Mouse (Mus musculus): ENCODE results near the gene Asb2. TPM values are rescaled to one million over a fixed set of nuclear protein-coding genes. Genes with fewer than 3 reads are reported as not detected.

The Asb2 gene
- 2.1 and 2.4 TPM in 2 replicates for polyA plus RNA-seq (2016; fragmentation: Nextera tagmentation; extraction: Ambion mirVana)

GRCm38 (mm10) chr12:103355746-103356414 is at the start of gene Asb2:
Gene Asb2, minus strand, starts transcription at chr12:103356001.
- Histone ChIP-seq H3K9me3 (no peaks in the 10 kb centered on the region), H3K4me3 (no peak within 1 kb of the TSS), H3K4me1 (0 out of 2 replicates have a peak, but pooled peaks cover 5% of the 10 kb centered on the region), H3K27ac (no peak within 1 kb of the TSS), H3K27me3 (no peaks in the 10 kb centered on the region), H3K36me3 (no peaks in the 10 kb centered on the region), H3K4me2 (replicated peaks) (no peak within 1 kb of the TSS), H3K9ac (no peak within 1 kb of the TSS)
- 73% methylated on average over 14 of the region's 14 CpGs for WGBS
- ATAC-seq (ENCODE audit: insufficient number of reproducible peaks, insufficient read depth, low FRiP score, low TSS enrichment) = no peak

- Histone ChIP-seq H3K36me3 (peaks cover 45% of the 10 kb centered on the region), H3K27ac (no peak overlapping the region), H3K4me2 (replicated peaks) (no peak overlapping the region), H3K4me3 (no peak overlapping the region), H3K27me3 (no peaks in the 10 kb centered on the region), H3K9me3 (no peaks in the 10 kb centered on the region), H3K4me1 (no peaks in the 10 kb centered on the region), H3K9ac (no peak overlapping the region)
- 88% methylated on average over 18 of the region's 18 CpGs for WGBS
- ATAC-seq (ENCODE audit: insufficient number of reproducible peaks, insufficient read depth, low FRiP score, low TSS enrichment) = no peak
Measured at GRCm38 (mm10) chr12:103404131-103404530, 48.3 kb upstream of the Asb2 start.

DNA sequence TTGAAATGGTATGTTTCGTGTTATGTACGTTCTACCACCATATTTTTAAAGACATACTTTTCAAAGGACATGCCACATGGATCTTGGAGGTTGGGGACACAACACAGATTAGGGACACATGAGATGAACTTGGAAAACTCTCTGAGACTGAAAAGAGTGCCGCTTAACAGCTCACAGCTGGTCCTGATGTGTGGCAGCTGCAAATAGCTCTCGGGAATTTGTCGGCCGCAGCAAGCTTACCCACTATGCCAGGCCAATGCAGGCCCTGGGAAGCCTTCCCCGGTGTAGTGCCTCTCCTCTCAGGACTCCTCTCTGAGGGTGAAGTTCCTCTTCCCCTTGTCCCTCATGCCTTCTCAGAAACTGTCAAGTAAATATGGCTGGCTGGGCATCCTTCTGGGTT is 41.0 kb upstream of the Asb2 start:
- H3K9me3 ChIP-seq = no peaks in the 10 kb centered on the region
- H3K4me3 ChIP-seq = no peak overlapping the region
- H3K9ac ChIP-seq = no peak overlapping the region
- no peak overlapping the region for H3K27ac ChIP-seq
- WGBS = 62% methylated on average over 7 of the region's 7 CpGs
- ATAC-seq (ENCODE audit: insufficient number of reproducible peaks, insufficient read depth, low FRiP score, low TSS enrichment) = no peak
- H3K4me1 ChIP-seq = no peaks in the 10 kb centered on the region
- H3K4me2 ChIP-seq (replicated peaks) = no peak overlapping the region
- H3K27me3 ChIP-seq = no peaks in the 10 kb centered on the region
- H3K36me3 ChIP-seq = no peaks in the 10 kb centered on the region

DNA sequence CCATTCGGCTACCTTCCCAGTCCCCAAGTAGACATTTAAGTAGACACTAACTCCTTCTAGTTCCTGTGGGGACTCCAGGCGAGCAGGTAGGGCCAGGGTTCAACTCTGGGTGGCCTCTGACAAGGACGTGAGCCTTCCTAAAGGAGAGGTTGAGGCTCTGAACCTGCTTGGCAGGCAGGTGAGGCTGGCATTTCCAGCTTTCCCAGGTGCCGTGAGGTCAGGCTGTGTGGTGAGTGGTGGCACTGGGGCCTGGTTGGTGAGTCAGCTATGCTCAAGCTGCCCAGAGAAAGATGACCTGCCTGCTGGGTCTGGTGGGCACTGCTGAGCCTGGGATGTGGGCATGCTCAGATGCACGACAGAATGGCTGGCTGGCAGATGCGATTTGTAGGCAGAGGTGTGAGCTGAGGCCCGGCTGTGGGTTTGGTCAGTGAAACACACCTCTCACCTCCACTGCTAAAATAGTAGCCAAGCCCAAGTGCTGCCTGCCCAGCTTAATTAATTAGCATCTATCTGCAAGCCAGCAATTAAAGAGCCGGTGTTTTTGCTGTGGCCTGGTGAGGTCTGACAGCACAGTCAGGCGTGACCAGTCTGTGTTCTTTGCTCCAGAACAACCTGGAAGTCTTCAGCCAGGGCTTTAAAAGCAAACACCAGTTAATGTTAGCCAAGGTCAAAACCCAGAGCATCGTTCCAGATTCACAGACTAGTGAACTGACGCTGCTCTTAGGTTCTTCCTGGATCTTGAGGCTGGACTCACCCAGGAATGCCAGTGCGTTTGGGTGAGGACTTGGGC is 39.9 kb upstream of the Asb2 start:
- 78% methylated on average over 12 of the region's 12 CpGs for WGBS
- no peak for ATAC-seq (ENCODE audit: insufficient number of reproducible peaks, insufficient read depth, low FRiP score, low TSS enrichment)

GRCm38 (mm10) chr12:103393528-103393927 is 37.7 kb upstream of the Asb2 start:
- no peaks in the 10 kb centered on the region for H3K9me3 ChIP-seq
- no peaks in the 10 kb centered on the region for H3K36me3 ChIP-seq
- H3K27ac ChIP-seq = no peak overlapping the region
- no peak for ATAC-seq (ENCODE audit: insufficient number of reproducible peaks, insufficient read depth, low FRiP score, low TSS enrichment)
- H3K4me1 ChIP-seq = peaks cover 9% of the 10 kb centered on the region; the same call in 1 of the 2 replicates
- no peak overlapping the region for H3K4me3 ChIP-seq
- no peak overlapping the region for H3K9ac ChIP-seq
- no peak overlapping the region for H3K4me2 ChIP-seq (replicated peaks)
- no peaks in the 10 kb centered on the region for H3K27me3 ChIP-seq
- WGBS = 60% methylated on average over 6 of the region's 6 CpGs

More for the DNA sequence above, 39.9 kb upstream of the Asb2 start:
- no peak overlapping the region for H3K9ac ChIP-seq
- no peak overlapping the region for H3K4me3 ChIP-seq
- H3K9me3 ChIP-seq = no peaks in the 10 kb centered on the region
- H3K4me2 ChIP-seq (replicated peaks) = no peak overlapping the region
- no peak overlapping the region for H3K27ac ChIP-seq
- no peaks in the 10 kb centered on the region for H3K36me3 ChIP-seq
- H3K4me1 ChIP-seq = no peaks in the 10 kb centered on the region; the same call in 1 of the 2 replicates
- no peaks in the 10 kb centered on the region for H3K27me3 ChIP-seq

- no peaks in the 10 kb centered on the region for H3K27me3 ChIP-seq
- peaks cover 9% of the 10 kb centered on the region; the same call in 1 of the 2 replicates for H3K4me1 ChIP-seq
- no peak overlapping the region for H3K9ac ChIP-seq
- H3K4me3 ChIP-seq = no peak overlapping the region
- H3K36me3 ChIP-seq = no peaks in the 10 kb centered on the region
- no peak overlapping the region for H3K4me2 ChIP-seq (replicated peaks)
- no peak overlapping the region for H3K27ac ChIP-seq
- H3K9me3 ChIP-seq = no peaks in the 10 kb centered on the region
- ATAC-seq (ENCODE audit: insufficient number of reproducible peaks, insufficient read depth, low FRiP score, low TSS enrichment) = no peak
- 76% methylated on average over 7 of the region's 7 CpGs for WGBS
Measured at GRCm38 (mm10) chr12:103391098-103391497, 35.3 kb upstream of the Asb2 start.

DNA sequence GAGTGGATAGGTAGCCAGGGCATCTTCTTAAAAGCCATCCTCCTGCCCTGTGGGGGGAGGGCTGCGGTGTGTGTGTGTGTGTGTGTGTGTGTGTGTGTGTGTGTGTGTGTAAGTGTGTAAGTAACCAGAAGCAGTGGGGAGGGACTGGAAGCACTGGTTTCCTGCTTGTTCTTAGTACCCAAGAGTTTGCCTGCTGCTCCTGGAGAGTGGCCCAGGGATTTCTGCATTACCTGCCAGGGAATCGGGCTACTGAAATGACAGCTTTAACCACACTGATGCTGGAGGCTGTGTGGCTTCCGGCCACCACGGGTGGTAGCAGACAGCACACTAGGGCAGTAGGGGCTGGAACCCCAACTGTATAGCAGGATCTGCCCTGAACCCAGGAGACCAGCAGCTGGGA is 34.2 kb upstream of the Asb2 start:
- Histone ChIP-seq H3K27ac (no peak overlapping the region), H3K4me2 (replicated peaks) (no peak overlapping the region), H3K4me1 (peaks cover 9% of the 10 kb centered on the region; the same call in 1 of the 2 replicates), H3K9ac (no peak overlapping the region), H3K9me3 (no peaks in the 10 kb centered on the region), H3K36me3 (no peaks in the 10 kb centered on the region), H3K27me3 (no peaks in the 10 kb centered on the region), H3K4me3 (0 out of 2 replicates have a peak overlapping the region, but pooled peaks have one; percentile 60)
- no peak for ATAC-seq (ENCODE audit: insufficient number of reproducible peaks, insufficient read depth, low FRiP score, low TSS enrichment)
- 75% methylated on average over 4 of the region's 4 CpGs for WGBS

- Histone ChIP-seq H3K9ac (peak overlapping the region; percentile 81), H3K27ac (no peak overlapping the region), H3K4me1 (peaks cover 9% of the 10 kb centered on the region; the same call in 1 of the 2 replicates), H3K4me2 (replicated peaks) (peak overlapping the region; percentile 66), H3K36me3 (no peaks in the 10 kb centered on the region), H3K4me3 (peak overlapping the region; percentile 60), H3K27me3 (no peaks in the 10 kb centered on the region), H3K9me3 (no peaks in the 10 kb centered on the region)
- WGBS = 83% methylated on average over 2 of the region's 2 CpGs
- no peak for ATAC-seq (ENCODE audit: insufficient number of reproducible peaks, insufficient read depth, low FRiP score, low TSS enrichment)
Measured at GRCm38 (mm10) chr12:103389348-103389727, 33.5 kb upstream of the Asb2 start.

DNA sequence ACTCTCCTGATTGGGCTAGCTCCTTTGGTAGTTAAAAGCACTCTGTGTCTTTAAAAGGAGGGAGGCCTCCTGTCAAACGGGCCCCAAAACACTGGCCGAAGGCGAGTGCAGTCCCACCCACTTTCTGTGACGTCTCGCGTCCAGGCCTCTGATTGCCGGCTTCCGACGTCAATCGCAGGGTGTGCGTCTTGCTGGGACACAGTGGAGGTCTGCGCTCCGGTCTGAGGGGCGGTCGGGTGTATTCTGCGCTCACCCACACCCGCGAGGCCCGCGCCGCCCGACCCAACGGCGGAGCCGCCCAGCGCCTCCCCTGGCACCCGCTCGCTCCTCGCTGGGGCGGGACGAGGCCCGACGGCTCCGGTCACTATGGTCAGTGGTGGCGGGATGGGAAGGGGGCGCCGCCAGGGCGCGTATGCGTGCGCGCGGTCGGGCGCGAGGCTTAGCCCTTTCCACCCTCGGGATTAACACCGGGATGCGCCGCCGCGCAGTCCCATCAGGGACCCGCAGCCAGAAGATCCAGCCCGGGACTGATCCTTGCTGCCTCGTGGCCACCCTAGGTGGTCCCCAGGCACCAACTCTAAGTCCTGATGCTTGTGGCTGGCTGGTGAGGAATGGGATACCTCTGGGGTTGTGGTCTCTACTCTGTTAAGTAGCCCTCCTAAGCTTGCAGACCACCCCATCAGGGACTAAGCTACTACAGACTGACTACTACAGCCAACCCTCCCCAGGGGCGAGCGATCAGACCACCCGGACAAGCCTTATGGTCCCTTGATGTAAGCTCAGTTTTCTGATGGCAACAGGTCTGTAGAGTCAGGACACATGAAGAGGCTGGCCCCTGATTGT is 32.9 kb upstream of the Asb2 start, which contains the start of gene Otub2:
Otub2 (plus strand) TSS at position 178 of the 843 bp plus-strand sequence.
- peak within 1 kb of the TSS; percentile 81 for H3K9ac ChIP-seq
- H3K27ac ChIP-seq = peak within 1 kb of the TSS; percentile 73
- no peaks in the 10 kb centered on the region for H3K36me3 ChIP-seq
- peak within 1 kb of the TSS; percentile 60 for H3K4me3 ChIP-seq
- H3K4me2 ChIP-seq (replicated peaks) = peak within 1 kb of the TSS; percentile 66
- peak; percentile 98 for ATAC-seq (ENCODE audit: insufficient number of reproducible peaks, insufficient read depth, low FRiP score, low TSS enrichment)
- H3K9me3 ChIP-seq = no peaks in the 10 kb centered on the region
- H3K4me1 ChIP-seq = peaks cover 9% of the 10 kb centered on the region; the same call in 1 of the 2 replicates
- no peaks in the 10 kb centered on the region for H3K27me3 ChIP-seq
- WGBS = under 1% methylated on average over 58 of the region's 58 CpGs

GRCm38 (mm10) chr12:103380226-103380625 is 24.4 kb upstream of the Asb2 start:
- H3K9ac ChIP-seq = no peak overlapping the region
- no peaks in the 10 kb centered on the region for H3K4me1 ChIP-seq
- no peaks in the 10 kb centered on the region for H3K36me3 ChIP-seq
- 85% methylated on average over 4 of the region's 4 CpGs for WGBS
- H3K4me3 ChIP-seq = no peak overlapping the region
- H3K27me3 ChIP-seq = no peaks in the 10 kb centered on the region
- no peak overlapping the region for H3K27ac ChIP-seq
- H3K9me3 ChIP-seq = no peaks in the 10 kb centered on the region
- H3K4me2 ChIP-seq (replicated peaks) = no peak overlapping the region
- no peak for ATAC-seq (ENCODE audit: insufficient number of reproducible peaks, insufficient read depth, low FRiP score, low TSS enrichment)

- 77% methylated on average over 4 of the region's 4 CpGs for WGBS
- Histone ChIP-seq H3K4me1 (no peaks in the 10 kb centered on the region), H3K4me2 (replicated peaks) (no peak overlapping the region), H3K36me3 (no peaks in the 10 kb centered on the region), H3K27ac (no peak overlapping the region), H3K27me3 (no peaks in the 10 kb centered on the region), H3K9me3 (no peaks in the 10 kb centered on the region), H3K4me3 (no peak overlapping the region), H3K9ac (no peak overlapping the region)
- no peak for ATAC-seq (ENCODE audit: insufficient number of reproducible peaks, insufficient read depth, low FRiP score, low TSS enrichment)
Measured at GRCm38 (mm10) chr12:103376774-103377173, 21.0 kb upstream of the Asb2 start.
